Mouse (Mus musculus) liver, embryonic 14.5 days (tissue): ENCODE measurements around the gene A630089N07Rik. TPM values are rescaled to one million over a fixed set of nuclear protein-coding genes. Genes with fewer than 3 reads are reported as not detected.
"Not testable (repeated sequence)": the region's sequence is repeated elsewhere in the genome, so short reads cannot be mapped to it uniquely, and the experiment has no call there.

Experiments
- ATAC-seq: fragments of 200-750 bp; cut with Nextera tagmentation; 2 replicates; pipeline ENCODE4 v1.8.0; 2017; ENCODE audit warnings: moderate number of reproducible peaks, mild to moderate bottlenecking, moderate library complexity; ENCODE audit not compliant: insufficient read depth
- DNase-seq, 3 experiments: peaks; one replicate each; pipeline ENCODE4 v3.0.0-alpha.2; 2012 to 2013; ENCODE audit warnings: low read depth in 3 of 3, low spot score in 3 of 3
- H3K27ac ChIP-seq: fragments of 300-500 bp; sonication (generic); 2 replicates; pipeline ENCODE4 v1.5.1; 2014; ENCODE audit warnings: moderate library complexity, mild to moderate bottlenecking, control low read depth, inconsistent platforms
- H3K27me3 ChIP-seq: fragments of 300-500 bp; sonication (generic); 2 replicates; pipeline ENCODE4 v1.6.1; 2014; ENCODE audit warnings: mild to moderate bottlenecking, low read length, moderate library complexity; ENCODE audit not compliant: control insufficient read depth, insufficient read depth
- H3K36me3 ChIP-seq: fragments of 300-500 bp; sonication (generic); replicated peaks from 2 replicates; pipeline ENCODE4 v1.6.1; 2014; ENCODE audit warnings: low read depth; ENCODE audit not compliant: control insufficient read depth, insufficient read depth
- H3K4me1 ChIP-seq, 2 experiments: fragments of 200-500 bp in 1 of 2; fragments of 300-500 bp in 1 of 2; sonication (generic) in 1 of 2; replicated peaks; 2 replicates each; pipeline ENCODE4 v1.6.1; 2012 to 2014; ENCODE audit warnings: antibody characterized with exemption in 1 of 2, inconsistent platforms in 1 of 2, low read length in 1 of 2; ENCODE audit not compliant: control insufficient read depth in 2 of 2, insufficient read depth in 2 of 2
- H3K4me2 ChIP-seq: fragments of 300-500 bp; sonication (generic); 2 replicates; pipeline ENCODE4 v1.6.1; 2014; ENCODE audit warnings: low read depth, mild to moderate bottlenecking, control low read depth, moderate library complexity
- H3K4me3 ChIP-seq, 2 experiments: fragments of 200-500 bp in 1 of 2; fragments of 300-500 bp in 1 of 2; sonication (generic) in 1 of 2; 2 replicates each; pipeline ENCODE4 v1.5.1; 2012 to 2014; ENCODE audit warnings: low read depth in 2 of 2, low read length in 2 of 2, mild to moderate bottlenecking in 2 of 2, control low read depth in 1 of 2, inconsistent platforms in 1 of 2, moderate library complexity in 1 of 2; ENCODE audit not compliant: insufficient read depth in 1 of 2
- H3K9ac ChIP-seq: fragments of 300-500 bp; sonication (generic); replicated peaks from 2 replicates; pipeline ENCODE4 v1.6.1; 2014; ENCODE audit warnings: mild to moderate bottlenecking, control low read depth, moderate library complexity
- H3K9me3 ChIP-seq: fragments of 300-500 bp; sonication (generic); 2 replicates; pipeline ENCODE4 v1.6.1; 2016; ENCODE audit warnings: low read length, mixed read lengths; ENCODE audit not compliant: control insufficient read depth
- CTCF ChIP-seq: IDR thresholded peaks from 2 replicates; pipeline ENCODE4 v1.5.1; 2016; ENCODE audit warnings: antibody characterized with exemption, low read depth, control low read depth
- EP300 ChIP-seq: IDR thresholded peaks from 2 replicates; pipeline ENCODE4 v1.6.1; 2016; ENCODE audit warnings: antibody characterized with exemption, low read depth
- WGBS: fragments of 180-500 bp; shearing (Covaris S2); extraction: QIAGEN DNeasy Blood & Tissue Kit; methylation state at CpG from one replicate; pipeline ENCODE4 v1.1.7; 2014; ENCODE audit not compliant: insufficient replicate concordance; 5-methylcytosine and 5-hydroxymethylcytosine counted together
- polyA plus RNA-seq, 2 experiments: library from polyadenylated mRNA; depleted of rRNA in 1 of 2; stranded (reverse) in 1 of 2; unstranded in 1 of 2; fragments of >200 nt; fragmentation: Nextera tagmentation in 1 of 2; extraction: Ambion mirVana in 1 of 2; gene quantifications; 2 replicates each; pipeline versions ENCODE4 v1.2.1 to v1.2.3; 2012 to 2014

Gene A630089N07Rik
- polyA plus RNA-seq, 2 experiments: 4.5 to 8.2 TPM

DNA sequence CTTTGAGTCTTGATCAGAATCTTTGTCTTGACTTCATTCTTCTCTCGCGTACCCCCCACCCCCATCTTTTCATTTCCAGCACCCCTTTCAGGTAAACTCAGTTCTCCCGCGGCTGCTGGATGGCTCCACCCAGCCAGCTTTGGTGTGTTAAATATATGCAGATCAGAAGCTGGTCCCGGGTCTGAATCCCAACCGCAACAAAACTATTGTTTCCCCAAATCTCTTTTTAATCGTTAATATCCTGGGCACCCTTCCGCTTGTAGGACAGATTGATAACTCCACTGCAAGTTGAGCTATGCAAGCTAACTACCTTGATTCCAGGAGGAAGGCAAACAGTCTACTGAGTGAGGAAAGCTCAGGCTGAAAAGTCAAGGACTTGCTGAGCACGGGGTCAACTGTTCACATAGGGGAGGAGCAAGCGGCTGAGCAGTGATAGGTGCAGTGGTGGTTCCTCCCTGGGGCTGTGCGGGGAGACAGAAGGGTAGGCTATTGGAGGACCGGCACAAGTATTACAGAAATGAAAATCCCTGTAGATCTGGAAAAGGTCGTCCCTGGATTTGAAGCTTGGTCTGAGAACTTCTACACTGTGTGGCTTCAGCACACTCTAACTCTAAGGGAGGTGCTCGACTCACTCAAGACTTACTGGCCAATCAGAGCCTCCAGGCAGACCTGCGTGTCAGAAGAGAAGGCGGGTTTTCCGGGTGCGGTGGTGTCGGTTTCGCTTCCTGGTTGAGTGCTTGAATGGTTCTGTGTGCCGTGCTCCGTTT is 85.5 kb downstream of the A630089N07Rik start, which contains the start of gene B230307C23Rik:
B230307C23Rik (plus strand) TSS at position 700 of the 767 bp plus-strand sequence.
- peaks cover 5 to 15% of the 10 kb centered on the region in 2 experiments for H3K4me1 ChIP-seq
- peak within 1 kb of the TSS; percentile 65 for H3K9ac ChIP-seq
- no peaks in the 10 kb centered on the region; the same call in 1 of the 2 replicates for H3K36me3 ChIP-seq
- no peak for TF ChIP-seq EP300
- no peak for TF ChIP-seq CTCF
- 2% methylated on average over 22 of the region's 22 CpGs for WGBS
- peak within 1 kb of the TSS; percentile 66 to 67 for H3K4me3 ChIP-seq
- H3K27ac ChIP-seq: peak within 1 kb of the TSS; percentile 25
- no peaks in the 10 kb centered on the region for H3K9me3 ChIP-seq
- ATAC-seq: peak; percentile 97
- H3K27me3 ChIP-seq: no peaks in the 10 kb centered on the region
- H3K4me2 ChIP-seq: peak within 1 kb of the TSS; percentile 64
- peak; percentile 77 to 85 (median 79) for DNase-seq

DNA sequence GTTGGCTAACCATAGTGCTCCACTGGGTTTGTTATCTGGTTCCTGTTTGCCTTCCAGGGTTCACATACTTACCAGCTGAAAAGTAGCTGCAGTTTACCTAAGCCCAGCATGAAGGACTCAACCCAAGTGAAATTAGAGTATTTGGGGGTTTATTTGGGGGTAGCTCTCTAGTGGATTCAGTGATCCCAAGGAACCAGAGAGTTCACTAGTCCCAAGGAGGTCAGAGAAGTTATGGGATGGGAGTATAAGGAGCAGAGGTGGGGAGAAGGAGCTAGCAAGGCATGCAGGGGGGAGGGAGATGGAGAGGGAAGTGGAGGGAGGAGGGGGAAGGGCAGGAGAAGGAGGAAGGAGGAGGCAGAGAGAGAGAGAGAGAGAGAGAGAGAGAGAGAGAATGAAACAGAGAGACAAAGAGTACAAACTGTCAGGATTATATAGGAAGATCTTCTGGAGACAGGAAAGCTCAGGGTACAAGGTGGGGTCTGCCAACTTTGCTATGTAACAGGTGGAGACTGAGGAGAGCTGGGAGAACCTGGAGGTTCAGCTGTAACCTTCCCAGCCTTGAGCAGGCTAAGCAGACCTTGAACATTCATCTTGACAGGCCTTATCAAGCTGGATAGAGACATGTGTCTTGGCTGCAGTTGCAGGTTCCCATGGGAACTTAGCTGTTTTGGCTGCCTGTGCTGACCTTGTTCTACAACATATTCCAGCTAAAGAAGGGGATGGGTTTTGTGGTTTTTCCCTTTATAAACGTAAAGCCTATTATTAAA is 86.2 kb downstream of the A630089N07Rik start:
- H3K9me3 ChIP-seq: no peaks in the 10 kb centered on the region
- ATAC-seq: no peak

DNA sequence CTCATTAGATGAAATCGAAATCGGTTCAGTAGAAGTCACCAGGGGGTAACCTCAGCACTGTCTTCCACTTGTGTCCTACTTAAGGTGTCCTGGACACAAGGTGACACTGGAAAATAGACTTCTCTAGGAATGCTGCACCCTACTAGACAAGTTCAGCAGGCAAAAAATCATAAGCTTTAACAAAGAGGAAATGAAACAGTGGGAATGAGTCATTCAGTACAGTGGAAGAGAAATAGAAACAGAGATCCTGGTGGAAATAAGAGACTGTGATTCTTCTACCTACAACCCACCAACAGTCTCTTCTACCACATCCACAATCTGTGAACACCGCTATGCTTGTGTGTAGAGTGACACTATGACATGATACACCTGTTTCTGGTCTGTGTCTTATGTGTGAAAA is 89.8 kb downstream of the A630089N07Rik start:
- peaks cover 5 to 10% of the 10 kb centered on the region in 2 experiments for H3K4me1 ChIP-seq
- not testable (repeated sequence) for H3K9me3 ChIP-seq, H3K9ac ChIP-seq, H3K27me3 ChIP-seq, ATAC-seq, H3K27ac ChIP-seq, H3K4me2 ChIP-seq, H3K4me3 ChIP-seq, DNase-seq, H3K36me3 ChIP-seq
- WGBS: 69% methylated on average over 3 of the region's 3 CpGs

More for the DNA sequence above, 86.2 kb downstream of the A630089N07Rik start:
- peak overlapping the region; percentile 64 for H3K4me2 ChIP-seq
- peak overlapping the region; percentile 25; the same call in 1 of the 2 replicates for H3K27ac ChIP-seq
- no peaks in the 10 kb centered on the region; the same call in 1 of the 2 replicates for H3K36me3 ChIP-seq
- WGBS: 13% methylated on average over 1 of the region's 1 CpGs
- peak overlapping the region; percentile 65 for H3K9ac ChIP-seq
- peak in 1 of 3 experiments; percentile 7 for DNase-seq
- H3K27me3 ChIP-seq: no peaks in the 10 kb centered on the region
- H3K4me3 ChIP-seq: peak overlapping the region; percentile 28 to 66; a peak in 3 of 4 replicates
- H3K4me1 ChIP-seq: peaks cover 5 to 15% of the 10 kb centered on the region in 2 experiments
- TF ChIP-seq EP300 (no peak), CTCF (no peak)

DNA sequence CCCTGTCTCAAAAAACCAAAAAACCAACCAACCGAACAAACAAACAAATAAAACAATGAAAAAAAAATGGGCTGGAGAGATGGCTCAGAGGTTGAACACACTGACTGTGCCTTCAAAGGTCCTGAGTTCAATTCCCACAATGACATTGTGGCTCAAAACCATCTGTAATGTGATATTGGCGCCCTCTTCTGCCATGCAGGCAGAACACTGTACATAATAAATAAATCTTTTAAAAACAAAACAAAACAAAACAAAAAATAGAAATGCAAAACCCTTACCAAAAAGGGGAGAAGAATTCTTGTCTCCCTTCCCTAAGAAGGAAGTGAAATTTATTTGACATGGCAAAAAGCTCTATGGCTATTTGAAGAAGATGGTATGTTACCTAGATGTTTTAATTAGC is 90.7 kb downstream of the A630089N07Rik start:
- no peak overlapping the region for H3K9ac ChIP-seq
- DNase-seq (no peak), ATAC-seq (no peak)
- 40% methylated on average over 2 of the region's 2 CpGs for WGBS
- H3K4me1 ChIP-seq: peaks cover 5 to 10% of the 10 kb centered on the region in 2 experiments
- no peaks in the 10 kb centered on the region for H3K27me3 ChIP-seq
- TF ChIP-seq EP300 (no peak), CTCF (peak; percentile 38)
- no peak overlapping the region for H3K27ac ChIP-seq
- H3K4me3 ChIP-seq: no peak overlapping the region
- no peaks in the 10 kb centered on the region for H3K9me3 ChIP-seq
- no peak overlapping the region for H3K4me2 ChIP-seq
- H3K36me3 ChIP-seq: no peaks in the 10 kb centered on the region

DNA sequence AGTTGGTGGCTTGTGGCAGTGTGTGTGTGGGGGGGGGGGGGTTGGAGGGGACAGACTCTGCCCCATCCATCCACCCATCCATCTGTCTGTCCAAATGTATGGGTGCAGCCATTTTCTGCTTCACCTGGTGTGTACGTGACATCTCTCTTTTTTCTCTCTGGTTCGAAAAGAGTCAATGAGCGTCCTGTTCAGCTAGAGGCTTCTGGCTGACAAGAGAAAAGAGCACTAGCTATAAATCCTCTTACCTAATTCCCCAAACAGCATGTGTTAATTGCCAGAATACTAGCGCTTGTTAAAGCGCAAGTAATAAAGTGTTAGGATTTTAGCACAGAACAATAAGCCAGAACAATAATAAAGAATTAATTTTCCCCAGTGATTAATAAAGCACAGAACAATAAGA is 97.7 kb downstream of the A630089N07Rik start:
- no peaks in the 10 kb centered on the region for H3K27me3 ChIP-seq
- H3K4me3 ChIP-seq: no peak overlapping the region
- ATAC-seq (no peak), DNase-seq (no peak)
- H3K27ac ChIP-seq: no peak overlapping the region
- H3K4me2 ChIP-seq: no peak overlapping the region
- no peaks in the 10 kb centered on the region for H3K36me3 ChIP-seq
- H3K4me1 ChIP-seq: no peaks in the 10 kb centered on the region
- WGBS: 73% methylated on average over 5 of the region's 5 CpGs
- no peaks in the 10 kb centered on the region for H3K9me3 ChIP-seq
- TF ChIP-seq EP300: no peak
- no peak for TF ChIP-seq CTCF
- no peak overlapping the region for H3K9ac ChIP-seq
